Mouse (Mus musculus) testis, adult 2 months (tissue): Measurements from ENCODE around the gene Kcne2.

Source experiments
- CTCF ChIP-seq: fragments of 200-500 bp; IDR thresholded peaks from 2 replicates; pipeline ENCODE4 v1.5.1; 2012; ENCODE audit warnings: low read depth, mild to moderate bottlenecking, inconsistent platforms, low read length, moderate library complexity; ENCODE audit not compliant: control insufficient read depth, insufficient read depth, insufficient replicate concordance
- POLR2A ChIP-seq: fragments of 200-500 bp; IDR thresholded peaks from 2 replicates; pipeline ENCODE4 v1.6.1; 2012; ENCODE audit warnings: low read depth, mild to moderate bottlenecking, inconsistent platforms, low read length, moderate library complexity; ENCODE audit not compliant: control insufficient read depth

- TF ChIP-seq CTCF, result no peak
- TF ChIP-seq POLR2A, result no peak
These were observed 45.2 kb upstream of the Kcne2 start for GRCm38 (mm10) chr16:92246974-92247373.
